Mouse (Mus musculus) stomach, postnatal 0 days (tissue): ENCODE measurements around the gene Gast. TPM values are rescaled to one million over a fixed set of nuclear protein-coding genes. Genes with fewer than 3 reads are reported as not detected.

Source experiments
- ATAC-seq: fragments of 200-750 bp; cut with Nextera tagmentation; 2 replicates; pipeline ENCODE4 v1.8.0; 2017; ENCODE audit not compliant: low FRiP score, low TSS enrichment
- DNase-seq: peaks from one replicate; pipeline ENCODE4 v3.0.0-alpha.2; 2016; ENCODE audit warnings: low spot score
- H3K27ac ChIP-seq: fragments of 300-500 bp; sonication (generic); replicated peaks from 2 replicates; pipeline ENCODE4 v1.5.1; 2014; ENCODE audit warnings: mild to moderate bottlenecking, control low read depth
- H3K27me3 ChIP-seq: fragments of 300-500 bp; sonication (generic); 2 replicates; pipeline ENCODE4 v1.6.1; 2014; ENCODE audit warnings: low read length; ENCODE audit not compliant: control insufficient read depth, insufficient read depth
- H3K36me3 ChIP-seq: fragments of 300-500 bp; sonication (generic); 2 replicates; pipeline ENCODE4 v1.6.1; 2014; ENCODE audit warnings: low read length, mixed read lengths; ENCODE audit not compliant: control insufficient read depth, insufficient read depth
- H3K4me1 ChIP-seq: fragments of 300-500 bp; sonication (generic); replicated peaks from 2 replicates; pipeline ENCODE4 v1.6.1; 2014; ENCODE audit warnings: antibody characterized with exemption; ENCODE audit not compliant: control insufficient read depth, insufficient read depth
- H3K4me2 ChIP-seq: fragments of 300-500 bp; sonication (generic); replicated peaks from 2 replicates; pipeline ENCODE4 v1.6.1; 2014; ENCODE audit warnings: low read depth, mild to moderate bottlenecking, control low read depth, moderate library complexity
- H3K4me3 ChIP-seq: fragments of 300-500 bp; sonication (generic); 2 replicates; pipeline ENCODE4 v1.5.1; 2014; ENCODE audit warnings: low read depth, low read length, control low read depth
- H3K9ac ChIP-seq: fragments of 300-500 bp; sonication (generic); 2 replicates; pipeline ENCODE4 v1.6.1; 2014; ENCODE audit warnings: mild to moderate bottlenecking, low read length, control low read depth, mixed read lengths
- H3K9me3 ChIP-seq: fragments of 300-500 bp; sonication (generic); 2 replicates; pipeline ENCODE4 v1.6.1; 2016; ENCODE audit warnings: low read length; ENCODE audit not compliant: control insufficient read depth
- CTCF ChIP-seq: IDR thresholded peaks from 2 replicates; pipeline ENCODE4 v1.5.1; 2016; ENCODE audit warnings: antibody characterized with exemption, low read depth, mild to moderate bottlenecking, moderate library complexity
- EP300 ChIP-seq: optimal IDR thresholded peaks from 2 replicates; pipeline ENCODE3; 2016; ENCODE audit warnings: antibody characterized with exemption
- WGBS: fragments of 180-500 bp; shearing (Covaris S2); extraction: QIAGEN DNeasy Blood & Tissue Kit; methylation state at CpG from one replicate; pipeline ENCODE4 v1.1.7; 2014; 5-methylcytosine and 5-hydroxymethylcytosine counted together
- polyA plus RNA-seq: library from polyadenylated mRNA; unstranded; fragments of >200 nt; fragmentation: Nextera tagmentation; extraction: Ambion mirVana; gene quantifications from 2 replicates; pipeline ENCODE4 v1.2.1, GENCODE M21; 2015

Gast gene
- polyA plus RNA-seq, 1 experiment from 2014 or later = 84.7 TPM

- H3K27ac ChIP-seq = no peak overlapping the region
- H3K27me3 ChIP-seq = no peaks in the 10 kb centered on the region
- H3K4me3 ChIP-seq = no peak overlapping the region
- TF ChIP-seq EP300 = no peak
- TF ChIP-seq CTCF = no peak
- H3K36me3 ChIP-seq = no peaks in the 10 kb centered on the region
- ATAC-seq = no peak
- no peak for DNase-seq
- H3K4me1 ChIP-seq = no peaks in the 10 kb centered on the region
- no peak overlapping the region for H3K4me2 ChIP-seq
- WGBS = 59% methylated on average over 9 of the region's 9 CpGs
- no peaks in the 10 kb centered on the region for H3K9me3 ChIP-seq
- no peak overlapping the region for H3K9ac ChIP-seq
These were observed 1.3 kb upstream of the Gast start for GRCm38 (mm10) chr11:100332766-100333515.

GRCm38 (mm10) chr11:100335731-100336130 lies 1.5 kb downstream of the Gast start:
- Histone ChIP-seq H3K4me1 (no peaks in the 10 kb centered on the region), H3K9ac (no peak overlapping the region), H3K27ac (no peak overlapping the region), H3K4me2 (no peak overlapping the region), H3K9me3 (no peaks in the 10 kb centered on the region), H3K4me3 (no peak overlapping the region), H3K27me3 (no peaks in the 10 kb centered on the region), H3K36me3 (no peaks in the 10 kb centered on the region)
- ATAC-seq (no peak; the same call in 1 of the 2 replicates), DNase-seq (no peak)
- TF ChIP-seq CTCF (no peak), EP300 (no peak)
- 35% methylated on average over 3 of the region's 3 CpGs for WGBS

- Histone ChIP-seq H3K27me3 (no peaks in the 10 kb centered on the region), H3K9me3 (no peaks in the 10 kb centered on the region), H3K4me3 (no peak overlapping the region), H3K27ac (0 out of 2 replicates have a peak overlapping the region, but pooled peaks have one; percentile 13), H3K36me3 (no peaks in the 10 kb centered on the region), H3K9ac (no peak overlapping the region), H3K4me2 (no peak overlapping the region), H3K4me1 (no peaks in the 10 kb centered on the region)
- no peak for DNase-seq
- WGBS = 89% methylated on average over 10 of the region's 10 CpGs
- ATAC-seq = no peak
- no peak for TF ChIP-seq EP300
- no peak for TF ChIP-seq CTCF
These were observed 10.1 kb downstream of the Gast start for GRCm38 (mm10) chr11:100344269-100344668.

- H3K27me3 ChIP-seq = peaks cover 3% of the 10 kb centered on the region; the same call in 1 of the 2 replicates
- DNase-seq (no peak), ATAC-seq (no peak)
- H3K9ac ChIP-seq = no peak overlapping the region
- TF ChIP-seq EP300 (no peak), CTCF (peak; percentile 73)
- H3K4me3 ChIP-seq = no peak overlapping the region
- H3K36me3 ChIP-seq = no peaks in the 10 kb centered on the region
- 28% methylated on average over 10 of the region's 10 CpGs for WGBS
- H3K4me2 ChIP-seq = no peak overlapping the region
- no peaks in the 10 kb centered on the region for H3K4me1 ChIP-seq
- H3K9me3 ChIP-seq = no peaks in the 10 kb centered on the region
- no peak overlapping the region for H3K27ac ChIP-seq
These were observed 18.1 kb downstream of the Gast start for GRCm38 (mm10) chr11:100352076-100352857.

- Histone ChIP-seq H3K36me3 (no peaks in the 10 kb centered on the region), H3K27me3 (peaks cover 3% of the 10 kb centered on the region; the same call in 1 of the 2 replicates), H3K9me3 (no peaks in the 10 kb centered on the region), H3K4me3 (peak overlapping the region; percentile 66), H3K4me1 (no peaks in the 10 kb centered on the region), H3K27ac (0 out of 2 replicates have a peak overlapping the region, but pooled peaks have one; percentile 24), H3K4me2 (peak overlapping the region; percentile 100), H3K9ac (peak overlapping the region; percentile 61)
- WGBS = 1% methylated on average over 52 of the region's 54 CpGs
- TF ChIP-seq CTCF (no peak), EP300 (no peak)
- peak; percentile 50 for DNase-seq
- peak; percentile 17; the same call in 1 of the 2 replicates for ATAC-seq
These were observed 21.1 kb downstream of the Gast start for GRCm38 (mm10) chr11:100355151-100355951.
